In the genomic region with DNA sequence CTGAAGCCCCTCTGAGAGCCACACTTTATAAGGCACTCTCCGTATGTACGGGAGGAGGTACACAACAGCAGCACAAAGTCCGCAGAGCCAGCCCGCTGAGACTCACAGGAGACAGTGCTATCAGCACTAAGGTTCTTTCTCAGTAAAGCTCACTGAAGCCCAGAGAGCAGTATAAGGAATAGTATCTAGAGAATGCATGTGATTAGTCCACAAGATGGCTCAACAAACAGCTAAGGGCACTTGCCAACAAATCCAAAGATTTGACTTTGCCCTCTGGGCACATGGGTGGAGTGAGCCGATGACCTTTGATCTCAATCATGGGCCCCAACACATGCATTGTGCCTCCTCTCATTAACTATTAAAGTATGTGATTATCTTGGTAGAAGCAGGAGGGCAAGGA, we compare ENCODE assay signal across 20 mouse cellular contexts. TPM values are rescaled to one million over a fixed set of nuclear protein-coding genes. Genes with fewer than 3 reads are reported as not detected.
A peak's percentile ranks its signal among the peaks of the same experiment; 100 is the strongest.
DNase-seq lines count a peak whose midpoint lies in the region; ATAC-seq and TF ChIP-seq lines count a peak whose summit lies in the region.
"Had no signal": no experiment of that assay in that cellular context is flagged by ENCODE, and none has a peak within 500 bp of the region (broad histone marks: within the 10 kb centered on the region; RNA-seq: fewer than 3 reads in every experiment).

No protein-coding gene starts in this region.

- TF ChIP-seq CTCF in liver, adult 2 months (IDR thresholded peaks at IDR 0.05; ENCODE audit: low read depth, low read length) = no peak
- TF ChIP-seq CTCF in kidney, adult 2 months (conservative IDR thresholded peaks at IDR 0.05; ENCODE audit: insufficient read depth, insufficient read length, low read depth, low read length) = no peak

- peaks cover 66% of the 10 kb centered on the region for H3K36me3 ChIP-seq in liver, adult 2 months (ENCODE audit: control insufficient read depth, insufficient read depth, low read length)
- peaks cover 97% of the 10 kb centered on the region for H3K36me3 ChIP-seq in liver, embryonic 12.5 days
- H3K36me3 ChIP-seq in kidney, adult 2 months (ENCODE audit: control insufficient read depth, insufficient read depth, low read length) = peaks cover 7% of the 10 kb centered on the region
- H3K36me3 ChIP-seq in stomach, embryonic 15.5 days = peaks cover 71% of the 10 kb centered on the region
- H3K36me3 ChIP-seq in hindbrain, embryonic 12.5 days = peaks cover 94% of the 10 kb centered on the region
- peaks cover 100% of the 10 kb centered on the region for H3K36me3 ChIP-seq in embryonic facial prominence, embryonic 10.5 days (replicated peaks)

- no peaks in the 10 kb centered on the region for H3K9me3 ChIP-seq in liver, embryonic 12.5 days (replicated peaks)
- H3K9me3 ChIP-seq in stomach, embryonic 15.5 days = no peaks in the 10 kb centered on the region
- H3K9me3 ChIP-seq in hindbrain, embryonic 12.5 days (replicated peaks) = no peaks in the 10 kb centered on the region
- H3K9me3 ChIP-seq in embryonic facial prominence, embryonic 10.5 days = no peaks in the 10 kb centered on the region
- H3K9me3 ChIP-seq: heart, embryonic 10.5 days; hindbrain, embryonic 10.5 days; midbrain, embryonic 10.5 days had no signal

- peak overlapping the region; percentile 63 for H3K9ac ChIP-seq in liver, adult 2 months (ENCODE audit: low read depth, low read length)
- H3K9ac ChIP-seq in liver, embryonic 12.5 days = no peak overlapping the region
- no peak overlapping the region for H3K9ac ChIP-seq in stomach, embryonic 15.5 days
- no peak overlapping the region for H3K9ac ChIP-seq in hindbrain, embryonic 12.5 days

- H3K4me2 ChIP-seq in liver, embryonic 12.5 days = no peak overlapping the region
- no peak overlapping the region for H3K4me2 ChIP-seq in stomach, embryonic 15.5 days
- H3K4me2 ChIP-seq in hindbrain, embryonic 12.5 days (replicated peaks) = no peak overlapping the region

- no peak; the same call in 1 of the 2 replicates for ATAC-seq in liver, embryonic 12.5 days
- ATAC-seq in stomach, embryonic 15.5 days (ENCODE audit: insufficient read depth, low FRiP score, low read depth) = peak; percentile 60; the same call in 1 of the 2 replicates
- ATAC-seq in hindbrain, embryonic 12.5 days (ENCODE audit: low FRiP score) = no peak
- ATAC-seq: CD4-positive, CD25-positive, alpha-beta regulatory T cell, adult 4 months; forebrain, embryonic 16.5 days; Patski had no signal

- DNase-seq in liver, adult 2 months (ENCODE audit: extremely low read depth, low read depth, low spot score) = peak; percentile 94
- DNase-seq in kidney, adult 2 months = peak; percentile 93
- DNase-seq in kidney, postnatal 14 days = peak; percentile 81
- no peak for DNase-seq in layer of hippocampus, postnatal 36 days
- no peak for DNase-seq in embryonic facial prominence, embryonic 10.5 days (ENCODE audit: low spot score)
- DNase-seq: cerebellum, adult 8-10 months; gastrocnemius, postnatal 36 days; layer of hippocampus, adult 9-11 months; lung, adult 18-20 months; right cerebral cortex, postnatal 4 days; thymus, adult 2 months had no signal

- H3K4me3 ChIP-seq in liver, adult 2 months (ENCODE audit: insufficient read depth, low read depth, low read length) = no peak overlapping the region
- H3K4me3 ChIP-seq in liver, embryonic 12.5 days = no peak overlapping the region
- no peak overlapping the region for H3K4me3 ChIP-seq in kidney, adult 2 months (ENCODE audit: insufficient read depth, low read depth, low read length)
- no peak overlapping the region for H3K4me3 ChIP-seq in stomach, embryonic 15.5 days (replicated peaks)
- no peak overlapping the region for H3K4me3 ChIP-seq in hindbrain, embryonic 12.5 days
- no peak overlapping the region for H3K4me3 ChIP-seq in embryonic facial prominence, embryonic 10.5 days
- H3K4me3 ChIP-seq: heart, embryonic 10.5 days; hindbrain, embryonic 10.5 days; midbrain, embryonic 10.5 days had no signal

- WGBS in liver, adult 2 months = 32% methylated on average over 5 of the region's 5 CpGs
- WGBS in liver, embryonic 12.5 days (ENCODE audit: insufficient replicate concordance) = 85% methylated on average over 5 of the region's 5 CpGs
- WGBS in kidney, adult 2 months = 67% methylated on average over 5 of the region's 5 CpGs
- WGBS in stomach, embryonic 15.5 days = 90% methylated on average over 5 of the region's 5 CpGs
- WGBS in hindbrain, embryonic 12.5 days = 94% methylated on average over 5 of the region's 5 CpGs
- 97% methylated on average over 5 of the region's 5 CpGs for WGBS in embryonic facial prominence, embryonic 10.5 days

- peaks cover 17% of the 10 kb centered on the region for H3K4me1 ChIP-seq in liver, adult 2 months (ENCODE audit: control insufficient read depth, insufficient read depth, low read length)
- no peaks in the 10 kb centered on the region for H3K4me1 ChIP-seq in liver, embryonic 12.5 days
- H3K4me1 ChIP-seq in kidney, adult 2 months (ENCODE audit: control insufficient read depth, insufficient read depth, low read length) = peaks cover 6% of the 10 kb centered on the region; the same call in 1 of the 2 replicates
- no peaks in the 10 kb centered on the region for H3K4me1 ChIP-seq in stomach, embryonic 15.5 days
- no peaks in the 10 kb centered on the region for H3K4me1 ChIP-seq in hindbrain, embryonic 12.5 days
- no peaks in the 10 kb centered on the region for H3K4me1 ChIP-seq in embryonic facial prominence, embryonic 10.5 days
- H3K4me1 ChIP-seq: heart, embryonic 10.5 days; hindbrain, embryonic 10.5 days; midbrain, embryonic 10.5 days had no signal

- H3K79me2 ChIP-seq in liver, adult 2 months (ENCODE audit: control insufficient read depth, insufficient read depth, low read length) = no peaks in the 10 kb centered on the region

- H3K27ac ChIP-seq in liver, adult 2 months (replicated peaks; ENCODE audit: insufficient read depth, low read depth, low read length) = peak overlapping the region; percentile 96
- H3K27ac ChIP-seq in liver, embryonic 12.5 days = no peak overlapping the region
- H3K27ac ChIP-seq in kidney, adult 2 months (ENCODE audit: insufficient read depth, low read depth, low read length) = peak overlapping the region; percentile 84
- H3K27ac ChIP-seq in stomach, embryonic 15.5 days = no peak overlapping the region
- no peak overlapping the region for H3K27ac ChIP-seq in hindbrain, embryonic 12.5 days
- no peak overlapping the region for H3K27ac ChIP-seq in embryonic facial prominence, embryonic 10.5 days (replicated peaks)
- H3K27ac ChIP-seq: heart, embryonic 10.5 days; hindbrain, embryonic 10.5 days; midbrain, embryonic 10.5 days had no signal

- TF ChIP-seq POLR2A in liver, adult 2 months (IDR thresholded peaks at IDR 0.05; ENCODE audit: extremely low read depth, insufficient read depth, low read length) = no peak
- no peak for TF ChIP-seq POLR2A in kidney, adult 2 months (IDR thresholded peaks at IDR 0.05; ENCODE audit: low read depth, low read length)

- no peaks in the 10 kb centered on the region for H3K27me3 ChIP-seq in liver, adult 2 months (ENCODE audit: control insufficient read depth, insufficient read depth, low read length)
- no peaks in the 10 kb centered on the region for H3K27me3 ChIP-seq in liver, embryonic 12.5 days (replicated peaks)
- H3K27me3 ChIP-seq in kidney, adult 2 months (replicated peaks; ENCODE audit: control insufficient read depth, insufficient read depth, low read length) = no peaks in the 10 kb centered on the region
- H3K27me3 ChIP-seq in stomach, embryonic 15.5 days (replicated peaks) = no peaks in the 10 kb centered on the region
- no peaks in the 10 kb centered on the region for H3K27me3 ChIP-seq in hindbrain, embryonic 12.5 days
- H3K27me3 ChIP-seq in embryonic facial prominence, embryonic 10.5 days (replicated peaks; ENCODE audit: low read depth, poor library complexity, severe bottlenecking) = no peaks in the 10 kb centered on the region
- H3K27me3 ChIP-seq: Patski had no signal

RNA-seq across cellular contexts. Expression of a gene that starts 35.8 kb away (rescaled TPM):
- 76.1 and 84.8 TPM in 2 replicates for total RNA-seq in liver, adult 2 months (2014; rRNA removed)
- 162 and 188 TPM in 2 replicates for polyA plus RNA-seq in liver, adult 2 months (2012; rRNA removed)
- 65.0 and 67.0 TPM in 2 replicates for polyA plus RNA-seq in liver, embryonic 12.5 days (2016; fragmentation: Nextera tagmentation; extraction: Ambion mirVana)
- polyA plus RNA-seq in kidney, adult 2 months (2012; rRNA removed) = 244 and 248 TPM in 2 replicates
- 158 and 187 TPM in 2 replicates for polyA plus RNA-seq in stomach, embryonic 15.5 days (2015; fragmentation: Nextera tagmentation; extraction: Ambion mirVana)
- 100 to 1,000 TPM in 1 of 2 experiments, 10 to 100 TPM in 1; 95.7 to 112 TPM for total RNA-seq in layer of hippocampus, postnatal 36 days (2021)
- 128 and 141 TPM in 2 replicates for polyA plus RNA-seq in hindbrain, embryonic 12.5 days (2016; fragmentation: Nextera tagmentation; extraction: Ambion mirVana)
- 117 and 125 TPM in 2 replicates for polyA plus RNA-seq in embryonic facial prominence, embryonic 10.5 days (2016; fragmentation: Nextera tagmentation; extraction: Ambion mirVana)

Comparison
In these comparisons a context has a peak if more than half of its experiments do, and no peak if none do; other contexts are left out.
1. H3K27ac ChIP-seq: peak in liver, adult 2 months (single experiment) and kidney, adult 2 months (single experiment); none in liver, embryonic 12.5 days (single experiment), stomach, embryonic 15.5 days (single experiment), hindbrain, embryonic 12.5 days (single experiment) and embryonic facial prominence, embryonic 10.5 days (single experiment).
2. DNase-seq: peak in liver, adult 2 months (single experiment), kidney, adult 2 months (single experiment) and kidney, postnatal 14 days (single experiment); none in layer of hippocampus, postnatal 36 days (0 of 2) and embryonic facial prominence, embryonic 10.5 days (single experiment).